Mouse (Mus musculus): ENCODE data around the gene Gm30083. TPM values are rescaled to one million over a fixed set of nuclear protein-coding genes. Genes with fewer than 3 reads are reported as not detected.

The Gm30083 gene
- total and polyA plus RNA-seq, 2 experiments from 2014 or later = not detected

- Histone ChIP-seq H3K4me2 (ENCODE audit: low read depth, low read length) (no peak overlapping the region), H3K27ac (ENCODE audit: low read depth) (no peak overlapping the region), H3K4me1 (ENCODE audit: control insufficient read depth, insufficient read depth) (no peaks in the 10 kb centered on the region), H3K36me3 (replicated peaks; ENCODE audit: control insufficient read depth, insufficient read depth, low read length) (no peaks in the 10 kb centered on the region), H3K27me3 (ENCODE audit: control insufficient read depth, insufficient read depth, low read length) (no peaks in the 10 kb centered on the region), H3K9ac (replicated peaks; ENCODE audit: low read depth, low read length) (no peak overlapping the region), H3K9me3 (replicated peaks; ENCODE audit: control insufficient read depth, low read length) (no peaks in the 10 kb centered on the region), H3K4me3 (ENCODE audit: low read depth, low read length) (no peak overlapping the region)
- ATAC-seq (ENCODE audit: insufficient read depth, low read depth) (no peak), DNase-seq (ENCODE audit: low spot score) (no peak)
- no peak for TF ChIP-seq EP300 (IDR thresholded peaks at IDR 0.05; ENCODE audit: low read depth)
- TF ChIP-seq CTCF (IDR thresholded peaks at IDR 0.05; ENCODE audit: low read depth) = no peak
These were observed 14.9 kb downstream of the Gm30083 start for GRCm38 (mm10) chr14:34000076-34000475.

DNA sequence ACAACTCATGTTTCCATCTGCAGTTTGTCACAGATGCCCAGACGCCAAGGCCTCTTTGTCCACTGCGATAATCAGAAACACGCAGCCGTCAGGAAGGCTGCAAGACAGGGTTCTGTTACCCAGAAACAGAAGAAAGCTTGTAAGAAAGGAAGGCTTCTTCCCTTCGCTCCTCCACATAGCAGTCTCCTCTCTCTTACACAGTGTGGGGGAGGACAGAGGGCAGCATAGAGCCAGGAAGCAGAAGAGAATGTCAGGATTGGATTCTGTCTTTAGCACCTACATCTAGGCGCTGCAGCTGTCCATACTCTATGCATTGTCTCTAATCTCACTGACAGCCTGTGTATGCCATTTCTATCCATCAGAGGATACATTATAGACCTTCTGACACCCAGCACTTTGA lies 17.6 kb downstream of the Gm30083 start:
- H3K9ac ChIP-seq (replicated peaks; ENCODE audit: low read depth, low read length) = no peak overlapping the region
- no peaks in the 10 kb centered on the region for H3K9me3 ChIP-seq (replicated peaks; ENCODE audit: control insufficient read depth, low read length)
- TF ChIP-seq CTCF (IDR thresholded peaks at IDR 0.05; ENCODE audit: low read depth) = peak; percentile 19; the same call in 1 of the 2 replicates
- TF ChIP-seq EP300 (IDR thresholded peaks at IDR 0.05; ENCODE audit: low read depth) = no peak
- no peak overlapping the region for H3K4me2 ChIP-seq (ENCODE audit: low read depth, low read length)
- H3K27me3 ChIP-seq (ENCODE audit: control insufficient read depth, insufficient read depth, low read length) = no peaks in the 10 kb centered on the region
- no peak overlapping the region for H3K4me3 ChIP-seq (ENCODE audit: low read depth, low read length)
- H3K27ac ChIP-seq (ENCODE audit: low read depth) = no peak overlapping the region
- ATAC-seq (ENCODE audit: insufficient read depth, low read depth) = no peak
- H3K4me1 ChIP-seq (ENCODE audit: control insufficient read depth, insufficient read depth) = no peaks in the 10 kb centered on the region
- H3K36me3 ChIP-seq (replicated peaks; ENCODE audit: control insufficient read depth, insufficient read depth, low read length) = no peaks in the 10 kb centered on the region
- no peak for DNase-seq (ENCODE audit: low spot score)
- WGBS = 35% methylated on average over 6 of the region's 6 CpGs

DNA sequence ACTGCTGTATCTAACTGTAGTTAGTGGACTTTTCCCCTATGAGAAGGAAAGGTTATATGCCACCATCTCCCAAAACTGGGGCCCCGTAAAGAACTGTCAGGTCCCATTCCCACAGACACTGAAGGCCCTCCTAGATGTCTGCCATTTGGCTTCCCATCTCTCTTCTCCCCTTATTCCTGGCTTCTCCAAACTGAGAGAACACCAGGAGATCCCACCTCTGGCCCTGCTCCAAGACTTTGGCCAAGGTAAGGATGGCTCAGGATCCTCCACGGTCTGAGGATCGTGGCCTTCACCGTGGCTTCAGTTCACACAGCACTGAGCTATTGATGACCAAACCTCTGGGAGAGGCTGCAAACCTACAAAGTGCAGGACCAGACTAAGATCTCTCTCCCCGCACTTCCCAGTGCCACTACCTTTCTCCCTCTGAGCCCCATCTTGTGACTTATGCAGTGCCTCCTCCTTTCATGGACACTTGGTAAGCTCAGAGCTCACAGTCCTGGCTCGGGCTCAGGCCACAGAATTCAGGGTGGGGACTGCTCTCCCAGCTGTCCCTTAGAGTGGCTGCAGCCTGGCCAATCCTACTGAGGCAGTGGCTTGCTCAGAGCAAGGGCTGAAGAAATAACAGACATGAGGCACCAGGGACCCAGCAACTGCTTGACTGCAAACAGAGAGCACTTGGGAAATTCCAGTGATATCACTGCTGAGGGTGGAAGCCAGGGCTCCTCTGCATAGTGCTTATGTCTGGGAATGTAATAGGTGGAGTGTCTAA lies 21.3 kb downstream of the Gm30083 start:
- TF ChIP-seq CTCF (IDR thresholded peaks at IDR 0.05; ENCODE audit: low read depth) (no peak), EP300 (IDR thresholded peaks at IDR 0.05; ENCODE audit: low read depth) (no peak)
- Histone ChIP-seq H3K4me2 (ENCODE audit: low read depth, low read length) (no peak overlapping the region), H3K9ac (replicated peaks; ENCODE audit: low read depth, low read length) (no peak overlapping the region), H3K9me3 (replicated peaks; ENCODE audit: control insufficient read depth, low read length) (no peaks in the 10 kb centered on the region), H3K27ac (ENCODE audit: low read depth) (no peak overlapping the region), H3K27me3 (ENCODE audit: control insufficient read depth, insufficient read depth, low read length) (no peaks in the 10 kb centered on the region), H3K4me1 (ENCODE audit: control insufficient read depth, insufficient read depth) (no peaks in the 10 kb centered on the region), H3K36me3 (replicated peaks; ENCODE audit: control insufficient read depth, insufficient read depth, low read length) (no peaks in the 10 kb centered on the region), H3K4me3 (ENCODE audit: low read depth, low read length) (no peak overlapping the region)
- DNase-seq (ENCODE audit: low spot score) = no peak
- 0 out of 2 replicates have a peak, but pooled peaks have one; percentile 14 for ATAC-seq (ENCODE audit: insufficient read depth, low read depth)
- WGBS = 74% methylated on average over 6 of the region's 6 CpGs

DNA sequence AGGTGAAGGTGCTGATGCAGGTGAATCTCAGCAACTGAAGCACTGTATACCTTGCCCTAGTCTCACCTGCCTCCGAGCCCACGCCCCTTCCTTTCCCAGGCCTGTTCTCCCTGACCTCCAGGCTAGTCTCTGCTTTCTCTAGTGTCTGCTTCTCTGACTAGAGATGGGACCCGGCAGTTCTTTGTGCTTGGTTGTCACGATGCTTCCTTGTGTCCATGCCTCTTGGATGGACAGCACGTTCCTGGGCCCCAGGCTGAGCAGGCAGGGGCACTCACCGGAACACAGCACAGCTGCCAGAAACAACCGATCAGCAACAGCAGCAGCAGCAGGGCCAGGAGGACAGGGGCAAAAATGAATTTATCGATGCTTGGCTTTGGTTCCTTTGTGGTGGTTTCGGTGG lies 21.9 kb downstream of the Gm30083 start:
- ATAC-seq (ENCODE audit: insufficient read depth, low read depth) (no peak), DNase-seq (ENCODE audit: low spot score) (no peak)
- 87% methylated on average over 9 of the region's 9 CpGs for WGBS
- Histone ChIP-seq H3K36me3 (replicated peaks; ENCODE audit: control insufficient read depth, insufficient read depth, low read length) (no peaks in the 10 kb centered on the region), H3K27ac (ENCODE audit: low read depth) (no peak overlapping the region), H3K27me3 (ENCODE audit: control insufficient read depth, insufficient read depth, low read length) (no peaks in the 10 kb centered on the region), H3K9ac (replicated peaks; ENCODE audit: low read depth, low read length) (no peak overlapping the region), H3K4me3 (ENCODE audit: low read depth, low read length) (no peak overlapping the region), H3K4me1 (ENCODE audit: control insufficient read depth, insufficient read depth) (no peaks in the 10 kb centered on the region), H3K9me3 (replicated peaks; ENCODE audit: control insufficient read depth, low read length) (no peaks in the 10 kb centered on the region), H3K4me2 (ENCODE audit: low read depth, low read length) (no peak overlapping the region)
- TF ChIP-seq CTCF (IDR thresholded peaks at IDR 0.05; ENCODE audit: low read depth) (no peak), EP300 (IDR thresholded peaks at IDR 0.05; ENCODE audit: low read depth) (no peak)

GRCm38 (mm10) chr14:33991971-33992370 lies 23.0 kb downstream of the Gm30083 start:
- Histone ChIP-seq H3K4me1 (ENCODE audit: control insufficient read depth, insufficient read depth) (no peaks in the 10 kb centered on the region), H3K4me3 (ENCODE audit: low read depth, low read length) (no peak overlapping the region), H3K27ac (ENCODE audit: low read depth) (no peak overlapping the region), H3K27me3 (ENCODE audit: control insufficient read depth, insufficient read depth, low read length) (no peaks in the 10 kb centered on the region), H3K4me2 (ENCODE audit: low read depth, low read length) (no peak overlapping the region), H3K36me3 (replicated peaks; ENCODE audit: control insufficient read depth, insufficient read depth, low read length) (no peaks in the 10 kb centered on the region), H3K9ac (replicated peaks; ENCODE audit: low read depth, low read length) (no peak overlapping the region), H3K9me3 (replicated peaks; ENCODE audit: control insufficient read depth, low read length) (no peaks in the 10 kb centered on the region)
- whole genome bisulfite sequencing = 76% methylated on average over 4 of the region's 4 CpGs
- TF ChIP-seq EP300 (IDR thresholded peaks at IDR 0.05; ENCODE audit: low read depth) = no peak
- no peak for TF ChIP-seq CTCF (IDR thresholded peaks at IDR 0.05; ENCODE audit: low read depth)
- DNase-seq (ENCODE audit: low spot score) = no peak
- ATAC-seq (ENCODE audit: insufficient read depth, low read depth) = no peak

GRCm38 (mm10) chr14:33989201-33989600 lies 25.8 kb downstream of the Gm30083 start:
- H3K27me3 ChIP-seq (ENCODE audit: control insufficient read depth, insufficient read depth, low read length) = no peaks in the 10 kb centered on the region
- no peak overlapping the region for H3K9ac ChIP-seq (replicated peaks; ENCODE audit: low read depth, low read length)
- no peaks in the 10 kb centered on the region for H3K9me3 ChIP-seq (replicated peaks; ENCODE audit: control insufficient read depth, low read length)
- H3K27ac ChIP-seq (ENCODE audit: low read depth) = no peak overlapping the region
- no peaks in the 10 kb centered on the region for H3K4me1 ChIP-seq (ENCODE audit: control insufficient read depth, insufficient read depth)
- no peak overlapping the region for H3K4me3 ChIP-seq (ENCODE audit: low read depth, low read length)
- TF ChIP-seq CTCF (IDR thresholded peaks at IDR 0.05; ENCODE audit: low read depth) = no peak
- no peak for TF ChIP-seq EP300 (IDR thresholded peaks at IDR 0.05; ENCODE audit: low read depth)
- WGBS = 49% methylated on average over 3 of the region's 3 CpGs
- H3K4me2 ChIP-seq (ENCODE audit: low read depth, low read length) = no peak overlapping the region
- no peak for DNase-seq (ENCODE audit: low spot score)
- H3K36me3 ChIP-seq (replicated peaks; ENCODE audit: control insufficient read depth, insufficient read depth, low read length) = no peaks in the 10 kb centered on the region
- no peak for ATAC-seq (ENCODE audit: insufficient read depth, low read depth)
